Mouse (Mus musculus): Measurements from ENCODE around the gene Hoxa10. TPM values are rescaled to one million over a fixed set of nuclear protein-coding genes. Genes with fewer than 3 reads are reported as not detected.

Gene Hoxa10
- total RNA-seq, 2 experiments from 2014 or later, result 0.12 TPM; not detected in 1

DNA sequence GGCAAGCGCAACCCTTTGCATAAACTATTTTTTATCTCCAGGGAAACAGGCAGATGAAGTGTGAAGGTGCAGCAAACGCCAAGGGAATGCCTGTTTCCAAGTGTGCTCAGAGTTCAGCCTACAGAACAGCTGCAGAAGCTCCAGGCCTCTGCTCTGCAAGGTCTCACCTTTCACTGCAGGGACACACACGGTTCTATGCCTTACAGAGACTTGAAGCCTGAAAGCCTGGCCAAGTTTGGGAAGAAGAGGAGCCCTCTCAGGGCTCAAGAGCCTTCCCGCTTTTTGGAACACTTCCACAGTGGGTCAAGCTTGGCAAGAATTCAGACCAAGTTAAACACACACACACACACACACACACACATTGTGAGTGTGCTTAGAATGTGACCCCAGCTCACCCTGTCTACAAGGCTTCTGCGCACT, 51.5 kb downstream of the Hoxa10 start:
- no peak for ATAC-seq (replicated peaks; ENCODE audit: poor library complexity)

DNA sequence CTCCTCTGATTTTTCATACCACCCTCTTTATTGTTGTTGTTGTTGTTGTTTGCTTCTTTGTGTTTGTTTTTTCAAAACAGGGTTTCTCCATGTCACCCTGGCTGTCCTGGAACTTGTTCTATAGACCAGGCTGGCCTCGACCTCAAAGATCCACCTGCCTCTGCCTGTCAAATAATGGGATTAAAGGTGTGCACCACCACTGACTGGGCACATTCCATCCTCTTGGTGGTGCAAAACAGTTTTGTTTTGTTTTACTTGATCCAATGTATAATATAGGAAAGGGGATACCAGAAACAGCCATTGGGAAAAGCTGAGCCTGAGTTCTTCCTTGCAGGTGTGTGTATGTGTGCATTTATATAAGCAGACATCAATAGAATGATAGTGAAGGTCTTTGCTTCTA, 54.2 kb downstream of the Hoxa10 start:
- ATAC-seq (replicated peaks; ENCODE audit: poor library complexity), result no peak

DNA sequence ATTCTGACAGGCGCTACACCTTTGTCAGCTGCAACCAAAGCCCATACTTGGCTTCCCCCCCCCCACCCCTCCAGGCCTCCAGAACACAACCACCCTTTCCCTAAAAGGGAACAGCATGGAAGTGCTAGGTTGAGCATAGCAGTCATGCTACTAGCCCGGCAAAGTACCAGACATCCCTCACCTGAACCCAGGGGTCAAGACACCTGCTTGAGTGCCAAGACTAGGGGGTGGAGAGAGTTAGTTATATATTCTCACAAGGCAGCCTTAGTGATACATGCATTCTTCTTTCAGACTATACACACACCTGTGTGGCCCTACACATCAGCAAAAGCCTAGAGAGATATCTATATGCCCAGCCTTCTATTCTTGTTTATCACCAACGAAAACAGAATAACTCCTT, 54.8 kb downstream of the Hoxa10 start:
- no peak for ATAC-seq (replicated peaks; ENCODE audit: poor library complexity)

DNA sequence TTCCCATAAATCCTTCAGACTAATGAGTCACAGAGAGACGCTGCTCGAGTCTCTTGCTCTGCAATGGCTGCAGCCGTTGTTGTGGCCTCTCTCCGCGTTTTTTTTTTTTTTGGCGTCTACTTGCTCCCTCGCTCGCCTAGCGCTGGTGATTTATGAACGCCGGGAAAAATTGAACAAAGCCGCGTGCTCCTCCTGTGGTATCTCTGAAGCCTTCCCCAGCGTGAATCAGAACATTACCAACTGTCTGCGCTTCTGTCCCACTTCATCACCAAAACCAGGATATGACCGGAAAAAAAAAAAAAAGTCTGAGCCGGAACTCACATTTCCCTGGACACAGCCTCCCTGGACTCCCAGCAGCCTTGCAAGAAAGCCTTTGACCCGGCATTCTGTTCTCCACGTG, 55.4 kb downstream of the Hoxa10 start:
- no peak for ATAC-seq (replicated peaks; ENCODE audit: poor library complexity)

DNA sequence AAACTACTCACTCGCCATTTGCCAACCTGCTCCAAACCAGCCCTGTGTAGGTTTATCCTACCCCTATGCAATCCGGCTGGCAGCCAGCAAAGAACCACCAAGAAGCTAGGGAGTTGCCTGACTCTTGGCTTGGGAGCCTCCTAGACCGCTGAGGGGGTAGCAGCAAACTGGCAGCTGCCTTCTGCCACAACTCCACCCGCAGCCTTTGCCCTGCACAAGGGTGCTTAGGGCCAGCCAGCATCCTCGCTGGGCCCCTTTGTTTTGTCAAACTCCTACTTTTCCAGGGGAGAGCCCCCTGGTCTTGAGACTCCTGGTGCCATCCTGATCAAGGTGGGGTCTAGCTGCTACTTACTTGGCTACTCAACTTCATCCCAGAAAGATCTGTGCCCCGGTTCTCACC, 56.0 kb downstream of the Hoxa10 start:
- no peak for ATAC-seq (replicated peaks; ENCODE audit: poor library complexity)

DNA sequence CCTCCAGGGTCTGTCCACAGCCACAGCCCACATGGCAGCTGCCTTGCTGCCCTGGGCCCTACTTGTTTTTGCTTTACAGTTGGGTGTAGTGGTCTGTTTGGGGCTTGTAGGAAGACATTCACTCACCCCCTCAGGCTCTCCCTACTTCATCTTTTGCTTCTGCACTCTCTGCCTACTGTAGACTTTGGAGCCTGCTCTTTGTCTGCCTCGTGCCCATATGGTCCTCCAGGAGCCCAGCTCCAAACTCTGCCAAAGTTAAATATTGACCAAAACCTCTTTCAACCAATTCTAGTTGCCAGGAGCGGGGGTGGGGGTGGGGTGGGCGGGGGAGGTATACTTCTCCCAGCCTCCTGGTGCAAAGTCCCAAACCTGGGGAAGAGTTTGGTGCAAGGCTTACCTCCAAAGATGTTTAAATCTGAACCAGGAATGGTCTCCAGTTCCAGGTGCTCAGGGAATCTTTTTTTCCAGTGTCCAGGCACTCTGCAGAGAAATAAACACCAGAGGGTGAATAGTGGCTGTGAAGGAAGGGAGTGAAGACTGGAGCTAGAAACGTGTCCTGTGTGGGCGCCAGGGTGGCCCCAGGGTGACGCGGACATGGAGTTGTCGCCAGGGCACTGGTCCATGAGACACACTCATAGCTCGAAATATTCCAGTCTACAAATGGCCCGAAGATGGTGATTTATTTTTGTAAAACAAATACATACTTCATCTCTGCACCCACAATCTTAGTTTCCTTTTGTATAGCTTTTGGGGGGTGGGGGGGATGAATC, 57.2 kb downstream of the Hoxa10 start:
- ATAC-seq (replicated peaks; ENCODE audit: poor library complexity), result no peak

DNA sequence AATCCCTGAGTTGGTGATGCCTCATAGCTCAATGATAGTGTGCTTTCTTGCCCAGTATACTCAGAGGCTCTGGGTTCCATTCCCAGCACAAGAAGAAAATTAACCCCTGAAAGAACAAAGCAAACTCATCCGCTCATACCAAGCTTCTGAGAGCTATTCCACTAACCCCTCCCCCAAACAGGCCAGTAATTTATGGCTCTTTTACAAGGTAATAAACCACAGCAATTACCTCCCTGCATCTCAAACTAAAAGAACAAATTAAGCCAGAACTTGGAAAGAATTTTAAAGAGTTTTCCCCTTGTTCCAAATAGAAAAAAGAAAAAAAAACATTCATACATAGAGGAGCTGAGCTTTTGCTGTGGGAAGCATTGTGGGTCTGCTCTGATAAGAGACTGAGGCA, 57.9 kb downstream of the Hoxa10 start:
- ATAC-seq (replicated peaks; ENCODE audit: poor library complexity), result no peak

DNA sequence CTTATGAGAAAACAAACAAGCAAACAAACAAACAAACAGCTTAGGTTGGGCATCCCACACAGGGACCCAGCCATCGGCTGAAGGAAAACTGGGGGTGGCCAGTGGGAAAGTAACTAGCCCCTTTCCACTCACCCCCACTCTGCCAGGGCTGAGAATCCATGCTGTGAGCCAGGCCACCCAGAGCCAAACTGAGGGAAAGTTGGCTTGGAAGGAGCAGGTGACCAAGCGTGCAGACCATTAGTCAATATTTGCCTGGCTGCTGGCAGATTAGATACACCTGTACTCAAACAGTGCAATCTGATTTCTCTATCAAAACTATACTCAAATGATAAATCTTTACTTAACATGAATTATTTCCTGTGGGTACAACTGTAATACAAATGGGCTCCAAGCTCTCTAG, 58.6 kb downstream of the Hoxa10 start:
- no peak for ATAC-seq (replicated peaks; ENCODE audit: poor library complexity)

Other genes with a start within 250 kb of the Hoxa10 start
- 96.8 and 103 TPM in 2 replicates for gene Skap2, start 228.3 kb downstream of the Hoxa10 start, total RNA-seq (2015)
- 139 and 181 TPM in 2 replicates for gene Skap2, start 228.3 kb downstream of the Hoxa10 start, total RNA-seq (2017)
- gene Hoxa1, start 82.5 kb downstream of the Hoxa10 start, total RNA-seq (2015), result 0.15 and 0.17 TPM in 2 replicates
- 0.10 TPM in 1 of 2 replicates, not detected in the other for gene Hoxa1, start 82.5 kb downstream of the Hoxa10 start, total RNA-seq (2017)
- 0.86 TPM in 1 of 2 replicates, not detected in the other for gene Hoxa2, start 76.0 kb downstream of the Hoxa10 start, total RNA-seq (2015)
- gene Hoxa2, start 76.0 kb downstream of the Hoxa10 start, total RNA-seq (2017), result 0.34 TPM in 1 of 2 replicates, not detected in the other
- not detected in 2 replicates for gene 5730596B20Rik, start 63.4 kb downstream of the Hoxa10 start, total RNA-seq (2015)
- not detected in 2 replicates for gene 5730596B20Rik, start 63.4 kb downstream of the Hoxa10 start, total RNA-seq (2017)
- gene Hoxa4, start 49.1 kb downstream of the Hoxa10 start, total RNA-seq (2015), result 0.88 and 1.9 TPM in 2 replicates
- 0.71 and 1.3 TPM in 2 replicates for gene Hoxa4, start 49.1 kb downstream of the Hoxa10 start, total RNA-seq (2017)
- 2.3 and 3.1 TPM in 2 replicates for gene Hoxa5, start 36.3 kb downstream of the Hoxa10 start, total RNA-seq (2015)
- 0.83 and 1.1 TPM in 2 replicates for gene Hoxa5, start 36.3 kb downstream of the Hoxa10 start, total RNA-seq (2017)
- 0.22 TPM in 1 of 2 replicates, not detected in the other for gene Hoxa6, start 32.1 kb downstream of the Hoxa10 start, total RNA-seq (2015)
- gene Hoxa6, start 32.1 kb downstream of the Hoxa10 start, total RNA-seq (2017), result not detected in 2 replicates
- 0.59 and 2.1 TPM in 2 replicates for gene Hoxa3, start 27.5 kb downstream of the Hoxa10 start, total RNA-seq (2015)
- 0.37 and 0.42 TPM in 2 replicates for gene Hoxa3, start 27.5 kb downstream of the Hoxa10 start, total RNA-seq (2017)
- gene Gm28308, start 27.5 kb downstream of the Hoxa10 start, total RNA-seq (2015), result not detected in 2 replicates
- 0.84 TPM in 1 of 2 replicates, not detected in the other for gene Gm28308, start 27.5 kb downstream of the Hoxa10 start, total RNA-seq (2017)
- 11.4 and 15.7 TPM in 2 replicates for gene Hoxa7, start 19.0 kb downstream of the Hoxa10 start, total RNA-seq (2015)
- 5.5 and 8.2 TPM in 2 replicates for gene Hoxa7, start 19.0 kb downstream of the Hoxa10 start, total RNA-seq (2017)
- gene Hoxa9, start 9.8 kb downstream of the Hoxa10 start, total RNA-seq (2015), result 8.1 and 10.7 TPM in 2 replicates
- gene Hoxa9, start 9.8 kb downstream of the Hoxa10 start, total RNA-seq (2017), result 23.4 and 24.9 TPM in 2 replicates
- gene Hoxa11, start 5.0 kb upstream of the Hoxa10 start, total RNA-seq (2015), result not detected in 2 replicates
- gene Hoxa11, start 5.0 kb upstream of the Hoxa10 start, total RNA-seq (2017), result 0.10 TPM in 1 of 2 replicates, not detected in the other
- gene Hoxa13, start 20.0 kb upstream of the Hoxa10 start, total RNA-seq (2015), result not detected in 2 replicates
- not detected in 2 replicates for gene Hoxa13, start 20.0 kb upstream of the Hoxa10 start, total RNA-seq (2017)
- not detected in 2 replicates for gene Evx1, start 72.6 kb upstream of the Hoxa10 start, total RNA-seq (2015)
- gene Evx1, start 72.6 kb upstream of the Hoxa10 start, total RNA-seq (2017), result not detected in 2 replicates